Mouse (Mus musculus) liver (tissue): ENCODE data around the gene Gnat3.
"Not testable (repeated sequence)": the region's sequence is repeated elsewhere in the genome, so short reads cannot be mapped to it uniquely, and the experiment has no call there.

Experiments
- DNase-seq: peaks from one replicate; pipeline ENCODE4 v3.0.0-alpha.2; 2020; ENCODE audit warnings: mixed read lengths

Gnat3 gene

GRCm38 (mm10) chr5:17962249-17962648, at the start of gene Gnat3:
Gnat3 (plus strand) TSS chr5:17962549.
- DNase-seq: no peak

DNA sequence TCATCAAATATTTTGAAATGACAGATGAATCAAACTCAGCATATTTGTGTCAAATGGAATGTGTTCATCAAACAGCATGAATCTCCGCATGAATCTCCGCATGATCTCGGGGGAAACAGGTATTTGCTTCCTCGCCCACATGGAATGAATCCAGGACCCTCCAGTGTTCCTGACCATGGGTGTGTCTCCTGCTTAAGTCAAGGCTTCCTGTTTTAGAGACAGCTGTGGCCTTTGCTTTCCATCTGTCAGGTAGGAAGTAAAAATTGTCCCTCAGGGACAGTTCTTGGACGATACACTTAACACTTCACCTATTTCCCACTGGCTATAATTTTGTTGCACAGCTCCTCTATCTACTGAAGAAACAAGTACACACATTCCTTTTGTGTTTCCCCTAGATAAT, 43.4 kb upstream of the Gnat3 start:
- no peak for DNase-seq

DNA sequence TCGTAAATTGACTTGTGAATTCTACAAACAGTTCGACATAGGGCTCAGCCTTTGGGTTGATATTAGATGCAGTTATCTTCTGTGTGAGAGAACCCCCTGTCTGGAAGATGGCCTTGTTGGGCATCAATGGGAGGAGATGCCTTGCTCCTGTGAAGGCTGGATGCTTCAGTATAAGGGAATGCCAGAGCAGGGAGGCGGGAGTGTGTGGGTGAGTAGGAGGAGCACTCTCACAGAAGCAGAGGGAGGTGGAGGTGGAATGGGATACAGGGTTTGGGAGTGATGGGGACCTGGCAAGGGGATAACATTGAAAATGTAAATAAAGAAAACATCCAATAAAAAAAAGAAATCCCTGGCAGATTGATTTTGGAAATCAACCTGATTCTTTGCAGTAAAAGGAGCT, 38.7 kb upstream of the Gnat3 start:
- no peak for DNase-seq

DNA sequence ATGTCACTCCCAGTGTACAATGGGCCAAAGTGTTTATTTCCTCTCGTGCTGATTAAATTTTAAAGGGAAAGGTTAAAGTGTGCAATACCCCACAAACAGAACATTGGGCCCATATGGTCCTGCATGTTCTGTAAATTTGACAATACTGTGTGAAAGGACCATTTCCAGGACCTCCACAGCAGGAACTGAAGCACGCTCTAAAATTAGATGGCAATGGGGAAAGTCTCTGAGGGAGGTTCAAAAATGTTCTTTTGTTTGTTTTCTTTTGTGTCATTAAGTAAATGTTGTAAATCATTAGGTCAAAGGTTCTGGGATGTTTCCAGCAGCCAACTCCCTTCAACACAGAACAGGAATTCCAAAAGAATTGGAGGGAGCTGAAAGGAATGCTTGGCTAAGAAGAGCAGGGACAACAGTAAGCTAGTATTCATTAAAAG, 38.2 kb upstream of the Gnat3 start:
- no peak for DNase-seq

GRCm38 (mm10) chr5:17928471-17928870, 33.9 kb upstream of the Gnat3 start:
- DNase-seq: no peak

GRCm38 (mm10) chr5:17929006-17929567, 33.3 kb upstream of the Gnat3 start:
- no peak for DNase-seq

DNA sequence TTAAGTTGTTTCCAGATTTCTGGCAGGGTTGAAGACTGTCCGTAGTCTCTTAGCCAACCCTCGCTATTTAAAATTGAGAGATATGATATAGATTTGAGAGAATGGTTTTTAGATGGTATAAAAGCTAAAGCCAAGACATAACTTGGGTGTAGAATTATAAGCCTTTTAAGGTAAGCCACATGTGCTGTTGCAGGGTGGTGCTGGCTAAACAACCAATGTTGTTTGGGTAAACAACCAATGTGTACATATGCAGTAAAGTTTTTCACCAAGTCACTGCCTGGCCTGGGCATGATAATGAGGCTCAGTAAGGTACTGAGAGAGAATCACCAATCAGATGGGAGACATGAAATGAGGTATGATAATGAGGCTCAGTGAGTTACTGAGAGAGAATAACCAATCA, 30.8 kb upstream of the Gnat3 start:
- not testable (repeated sequence) for DNase-seq

GRCm38 (mm10) chr5:17934501-17934900, 27.8 kb upstream of the Gnat3 start:
- DNase-seq: no peak

DNA sequence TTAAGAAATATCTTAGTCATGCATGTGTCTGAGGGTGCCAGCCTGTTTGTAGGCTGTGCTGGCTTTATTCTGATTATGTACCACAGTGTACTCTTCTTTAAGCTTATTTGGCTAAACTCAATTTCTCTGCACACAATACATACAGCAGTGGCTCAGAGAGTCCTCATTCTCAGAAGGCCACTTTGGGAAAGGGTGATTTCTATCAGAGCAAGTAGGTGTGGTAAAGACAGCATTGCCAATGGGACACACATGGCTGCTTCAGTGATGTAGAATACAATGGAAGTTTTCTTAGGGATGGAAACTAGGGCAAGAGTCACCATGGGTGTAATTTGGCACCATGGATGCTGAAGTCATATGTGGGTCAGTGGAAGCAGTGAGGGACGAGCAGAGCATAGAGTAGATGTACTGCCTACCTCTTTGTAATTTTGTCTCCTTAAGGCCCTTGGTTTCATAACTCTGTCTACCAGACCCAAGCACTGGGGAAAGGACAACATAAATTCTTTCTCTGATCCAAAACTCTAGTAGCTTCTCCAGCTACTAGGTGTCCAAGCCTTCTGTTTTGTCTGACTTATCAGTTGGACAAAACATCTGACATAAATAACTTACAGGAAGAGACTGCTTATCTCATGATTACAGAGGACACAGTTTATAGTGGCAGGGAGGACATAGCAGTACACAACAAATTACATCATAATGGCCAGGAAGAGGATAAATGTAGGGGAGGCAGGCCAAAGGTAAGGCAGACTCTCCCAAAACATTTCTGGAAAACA, 24.0 kb upstream of the Gnat3 start:
- DNase-seq: no peak

GRCm38 (mm10) chr5:17956468-17956867, 5.9 kb upstream of the Gnat3 start:
- no peak for DNase-seq

DNA sequence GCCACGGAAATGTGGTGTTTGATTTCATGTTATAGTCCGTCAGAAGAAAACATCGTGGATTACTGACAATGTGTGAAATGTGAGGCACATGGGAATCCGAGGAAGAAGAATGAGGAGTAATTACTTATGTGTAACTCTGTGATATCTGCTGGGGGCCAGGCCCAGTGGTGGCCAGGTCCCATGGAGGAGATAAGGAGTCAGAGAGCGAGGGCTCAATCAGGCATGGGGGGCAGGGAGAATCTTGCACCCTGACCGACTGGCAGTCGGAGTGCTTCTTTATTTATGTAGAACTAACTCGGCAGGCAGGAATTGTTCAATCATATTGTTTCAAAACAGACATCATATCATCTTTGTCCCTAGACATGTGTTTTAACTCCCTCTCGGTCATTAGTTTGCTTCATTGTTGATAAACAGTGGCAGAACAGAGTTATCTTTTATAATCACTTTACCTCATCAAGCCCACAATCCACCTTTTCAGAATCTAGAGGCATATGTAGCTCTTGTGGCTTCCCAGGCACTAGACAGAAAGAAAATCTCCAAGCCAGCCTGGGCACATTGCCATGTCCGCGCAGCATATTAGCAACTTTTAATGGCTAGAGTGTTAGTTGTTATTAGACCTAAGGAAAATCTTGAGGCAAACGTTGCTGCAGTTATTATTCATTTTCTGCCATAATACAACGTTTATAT, 7.5 kb downstream of the Gnat3 start:
- DNase-seq: peak; percentile 49

DNA sequence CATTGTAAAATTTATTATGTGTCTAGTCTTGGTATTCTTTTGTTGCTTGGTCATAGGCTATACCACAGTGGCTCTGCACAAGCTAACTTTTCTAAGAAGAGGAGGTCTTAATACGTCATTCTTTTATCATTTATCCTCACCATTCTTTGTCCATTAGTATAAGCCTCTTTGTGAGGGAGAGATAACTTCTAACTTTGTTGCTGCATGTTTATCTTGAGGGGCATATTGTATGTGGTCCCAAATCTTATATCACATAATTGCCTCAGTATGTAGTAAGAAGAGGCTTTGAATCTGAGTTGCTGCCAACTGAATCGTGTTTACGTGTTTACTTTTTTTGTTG, 8.0 kb downstream of the Gnat3 start:
- DNase-seq: no peak

DNA sequence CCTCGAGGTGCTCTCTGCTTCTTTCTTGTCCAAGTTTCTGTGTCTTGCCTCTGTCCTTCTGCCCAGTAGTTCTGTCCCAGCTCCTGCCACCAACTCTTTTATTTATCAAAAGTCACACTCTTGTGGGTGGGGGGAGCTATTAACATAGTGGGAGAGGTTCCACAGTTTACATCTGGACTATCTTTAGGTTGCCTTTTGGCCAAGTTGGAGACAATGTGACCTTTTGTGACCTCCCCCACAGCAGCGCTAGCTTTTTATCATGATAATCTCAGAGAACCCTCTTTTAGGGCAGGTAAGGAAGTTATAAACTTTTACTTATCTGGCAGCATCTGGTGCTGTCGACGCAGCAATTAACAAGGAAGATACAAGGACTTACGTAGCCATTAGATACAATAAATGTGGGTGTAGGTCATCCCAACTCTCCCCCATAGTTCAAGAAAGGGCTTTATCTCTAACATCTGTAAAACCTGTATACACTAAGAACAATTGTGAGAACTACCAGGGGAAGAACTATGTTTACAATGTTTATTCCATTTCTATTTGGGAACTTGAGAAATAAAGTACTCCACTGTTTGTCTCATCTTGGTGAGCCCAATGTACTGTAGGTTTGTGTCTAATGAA, 18.3 kb downstream of the Gnat3 start:
- no peak for DNase-seq

DNA sequence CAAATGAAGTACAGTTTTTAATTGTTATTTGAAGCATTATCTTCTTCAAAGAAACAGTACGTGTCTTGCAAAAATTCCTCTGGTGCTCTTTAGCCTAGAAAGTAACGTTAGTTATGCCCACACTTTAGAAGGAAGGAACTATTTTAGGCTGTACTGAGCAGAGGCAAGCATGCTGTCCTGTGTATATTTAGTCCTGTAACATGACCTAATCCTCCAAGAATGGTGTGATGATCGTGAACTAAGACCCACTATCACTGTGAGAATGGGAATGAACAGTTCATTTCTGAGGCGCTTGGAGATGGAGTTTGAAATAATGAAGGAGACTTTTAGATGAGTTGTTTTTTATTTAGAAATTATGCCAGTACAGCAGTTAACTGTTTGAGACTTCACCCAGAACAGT, 20.4 kb downstream of the Gnat3 start:
- no peak for DNase-seq

- no peak for DNase-seq
Measured at GRCm38 (mm10) chr5:17984522-17984921, 22.2 kb downstream of the Gnat3 start.

DNA sequence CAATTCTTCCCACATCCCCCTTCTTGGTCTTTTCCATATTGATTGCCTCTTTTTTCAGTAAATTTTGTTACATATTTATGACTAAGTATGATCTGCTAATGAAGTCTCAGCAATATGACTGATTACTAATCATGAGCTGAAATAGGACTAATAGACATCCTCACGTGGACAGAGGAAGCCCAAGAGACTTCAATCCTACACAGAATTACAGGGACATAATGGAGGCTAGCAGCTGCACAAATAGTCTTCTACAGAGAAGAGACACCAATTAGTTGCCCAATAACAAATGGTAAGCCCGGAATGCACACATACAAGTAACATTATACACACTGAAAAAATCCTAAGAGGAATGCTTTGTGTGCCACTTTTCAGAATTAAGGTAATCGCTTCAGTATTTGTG, 24.3 kb downstream of the Gnat3 start:
- no peak for DNase-seq

DNA sequence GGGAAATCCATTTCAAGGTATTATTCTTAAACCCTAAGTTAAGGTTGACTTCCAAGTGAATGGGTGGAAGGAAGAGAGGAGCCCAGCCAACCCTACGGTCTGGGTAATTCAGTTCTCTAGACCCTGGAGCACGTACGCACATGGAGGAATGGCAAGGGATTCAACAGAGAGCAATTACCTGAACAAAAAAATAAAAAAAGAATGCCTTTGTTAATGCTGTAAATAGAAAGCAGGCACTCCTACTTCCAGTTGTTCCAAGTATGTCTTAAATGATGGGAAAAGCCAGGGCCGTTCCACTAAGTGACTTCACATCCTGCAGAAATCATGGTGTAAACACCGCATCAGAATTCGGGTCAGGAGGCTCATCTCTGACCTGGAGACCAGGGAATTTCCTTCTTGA, 28.3 kb downstream of the Gnat3 start:
- DNase-seq: no peak

GRCm38 (mm10) chr5:17999570-17999969, 37.2 kb downstream of the Gnat3 start:
- no peak for DNase-seq

GRCm38 (mm10) chr5:18000185-18000584, 37.8 kb downstream of the Gnat3 start:
- no peak for DNase-seq

GRCm38 (mm10) chr5:18001646-18002045, 39.3 kb downstream of the Gnat3 start:
- no peak for DNase-seq

DNA sequence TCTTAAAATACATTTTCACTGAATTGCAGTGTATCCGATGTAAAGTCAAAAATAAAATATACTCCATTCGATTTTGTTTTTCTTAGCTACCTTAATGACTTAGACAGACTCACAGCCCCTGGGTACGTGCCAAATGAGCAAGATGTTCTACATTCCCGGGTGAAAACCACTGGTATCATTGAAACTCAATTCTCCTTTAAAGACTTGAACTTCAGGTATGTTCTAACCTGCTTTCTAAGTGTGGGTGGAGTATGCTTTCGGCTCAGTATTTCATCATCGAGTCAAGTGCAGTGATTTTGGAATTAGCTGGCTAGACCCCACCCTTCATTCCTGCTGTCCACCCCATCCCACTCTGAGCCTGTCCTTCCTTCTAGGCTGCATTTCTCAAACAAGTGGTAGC, 41.3 kb downstream of the Gnat3 start:
- DNase-seq: no peak

DNA sequence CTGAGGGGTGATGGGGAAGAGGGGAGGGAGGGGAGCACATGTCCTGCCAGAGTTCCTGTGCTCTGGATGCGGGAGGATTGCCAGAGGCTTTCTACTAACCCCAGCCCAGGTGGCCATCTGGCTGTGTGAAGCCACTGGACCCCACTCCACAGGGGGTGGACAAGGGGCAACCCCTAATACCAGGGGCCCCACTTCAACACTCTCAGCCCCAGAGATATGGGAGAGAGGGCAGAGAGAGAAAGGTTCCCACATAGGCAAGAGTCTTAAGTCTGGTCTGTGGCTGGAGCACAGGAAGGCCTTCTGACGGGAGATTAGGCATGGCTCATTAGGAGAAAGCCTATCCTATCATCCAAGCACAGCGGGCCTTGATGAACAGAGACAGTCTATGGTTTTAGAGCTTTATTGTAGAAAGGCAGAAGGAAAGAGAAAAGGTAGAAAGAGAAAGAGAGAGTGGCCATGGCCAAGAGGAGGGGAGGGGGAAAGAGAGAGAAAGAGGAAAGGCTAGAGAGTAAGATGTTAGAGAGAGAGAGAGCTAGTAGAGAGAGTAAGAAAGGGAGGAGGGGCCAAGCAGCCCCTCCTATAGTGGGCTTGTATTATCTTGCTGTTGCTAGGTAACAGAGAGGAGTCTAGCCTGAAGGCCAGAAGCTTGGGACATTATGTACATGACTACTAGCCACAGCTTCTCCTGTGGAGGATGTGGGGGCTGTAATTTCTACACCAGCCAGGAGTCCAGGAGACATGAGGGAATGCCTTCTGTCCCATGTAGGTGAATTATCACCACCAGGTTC, 42.7 kb downstream of the Gnat3 start:
- DNase-seq: no peak

GRCm38 (mm10) chr5:18006157-18006556, 43.8 kb downstream of the Gnat3 start:
- DNase-seq: no peak
